Mouse (Mus musculus): Measurements from ENCODE around the gene Taf4. TPM values are rescaled to one million over a fixed set of nuclear protein-coding genes. Genes with fewer than 3 reads are reported as not detected.

Gene Taf4
- polyA plus RNA-seq, 2 experiments = 3.9 to 15.2 TPM

- Histone ChIP-seq H3K36me3 (ENCODE audit: control insufficient read depth, insufficient read depth, low read length) (no peaks in the 10 kb centered on the region), H3K9ac (ENCODE audit: low read depth, low read length, severe bottlenecking) (no peak overlapping the region), H3K27ac (replicated peaks; ENCODE audit: low read depth, low read length) (no peak overlapping the region), H3K27me3 (ENCODE audit: control insufficient read depth, insufficient read depth, low read length) (no peaks in the 10 kb centered on the region), H3K4me3 (replicated peaks; ENCODE audit: low read length) (no peak overlapping the region), H3K4me2 (replicated peaks; ENCODE audit: low read depth, low read length, severe bottlenecking) (no peak overlapping the region), H3K9me3 (ENCODE audit: control insufficient read depth, low read length) (no peaks in the 10 kb centered on the region), H3K4me1 (ENCODE audit: control insufficient read depth, insufficient read depth, low read length) (no peaks in the 10 kb centered on the region)
- DNase-seq (ENCODE audit: low spot score) (no peak), ATAC-seq (ENCODE audit: low FRiP score, low read depth) (no peak)
- 58% methylated on average over 3 of the region's 3 CpGs for WGBS
- no peak for TF ChIP-seq POLR2A (IDR thresholded peaks at IDR 0.05; ENCODE audit: borderline replicate concordance, extremely low read depth, insufficient read depth, insufficient read length)
Observed at GRCm38 (mm10) chr2:179863266-179863665, 113.2 kb downstream of the Taf4 start.

GRCm38 (mm10) chr2:179862676-179863075 lies 113.8 kb downstream of the Taf4 start:
- no peak overlapping the region for H3K27ac ChIP-seq (replicated peaks; ENCODE audit: low read depth, low read length)
- DNase-seq (ENCODE audit: low spot score) (no peak), ATAC-seq (ENCODE audit: low FRiP score, low read depth) (no peak)
- no peaks in the 10 kb centered on the region for H3K4me1 ChIP-seq (ENCODE audit: control insufficient read depth, insufficient read depth, low read length)
- no peaks in the 10 kb centered on the region for H3K27me3 ChIP-seq (ENCODE audit: control insufficient read depth, insufficient read depth, low read length)
- WGBS = 42% methylated on average over 3 of the region's 3 CpGs
- H3K9ac ChIP-seq (ENCODE audit: low read depth, low read length, severe bottlenecking) = no peak overlapping the region
- H3K4me3 ChIP-seq (replicated peaks; ENCODE audit: low read length) = no peak overlapping the region
- no peak for TF ChIP-seq POLR2A (IDR thresholded peaks at IDR 0.05; ENCODE audit: borderline replicate concordance, extremely low read depth, insufficient read depth, insufficient read length)
- no peaks in the 10 kb centered on the region for H3K36me3 ChIP-seq (ENCODE audit: control insufficient read depth, insufficient read depth, low read length)
- H3K4me2 ChIP-seq (replicated peaks; ENCODE audit: low read depth, low read length, severe bottlenecking) = no peak overlapping the region
- no peaks in the 10 kb centered on the region for H3K9me3 ChIP-seq (ENCODE audit: control insufficient read depth, low read length)

Other genes with a start within 250 kb of the Taf4 start
- 69.1 and 75.6 TPM in 2 replicates for gene Lsm14b, start 48.3 kb upstream of the Taf4 start, polyA plus RNA-seq (2012; rRNA removed)
- 7.7 and 7.8 TPM in 2 replicates for gene Lsm14b, start 48.3 kb upstream of the Taf4 start, polyA plus RNA-seq (2014; fragmentation: Nextera tagmentation; extraction: Ambion mirVana)
- 259 and 298 TPM in 2 replicates for gene Psma7, start 65.8 kb upstream of the Taf4 start, polyA plus RNA-seq (2012; rRNA removed)
- gene Psma7, start 65.8 kb upstream of the Taf4 start, polyA plus RNA-seq (2014; fragmentation: Nextera tagmentation; extraction: Ambion mirVana) = 501 and 620 TPM in 2 replicates
- 9.1 and 11.4 TPM in 2 replicates for gene Ss18l1, start 65.9 kb upstream of the Taf4 start, polyA plus RNA-seq (2012; rRNA removed)
- 3.5 and 4.9 TPM in 2 replicates for gene Ss18l1, start 65.9 kb upstream of the Taf4 start, polyA plus RNA-seq (2014; fragmentation: Nextera tagmentation; extraction: Ambion mirVana)
- gene Mtg2, start 93.9 kb upstream of the Taf4 start, polyA plus RNA-seq (2012; rRNA removed) = 28.5 and 29.8 TPM in 2 replicates
- gene Mtg2, start 93.9 kb upstream of the Taf4 start, polyA plus RNA-seq (2014; fragmentation: Nextera tagmentation; extraction: Ambion mirVana) = 22.1 and 24.3 TPM in 2 replicates
- 0.04 and 0.10 TPM in 2 replicates for gene Hrh3, start 127.8 kb upstream of the Taf4 start, polyA plus RNA-seq (2012; rRNA removed)
- gene Hrh3, start 127.8 kb upstream of the Taf4 start, polyA plus RNA-seq (2014; fragmentation: Nextera tagmentation; extraction: Ambion mirVana) = 0.17 TPM in 1 of 2 replicates, not detected in the other
- gene Osbpl2, start 142.7 kb upstream of the Taf4 start, polyA plus RNA-seq (2012; rRNA removed) = 23.2 and 28.6 TPM in 2 replicates
- 42.2 and 42.7 TPM in 2 replicates for gene Osbpl2, start 142.7 kb upstream of the Taf4 start, polyA plus RNA-seq (2014; fragmentation: Nextera tagmentation; extraction: Ambion mirVana)
- 115 and 147 TPM in 2 replicates for gene Adrm1, start 194.8 kb upstream of the Taf4 start, polyA plus RNA-seq (2012; rRNA removed)
- 135 and 147 TPM in 2 replicates for gene Adrm1, start 194.8 kb upstream of the Taf4 start, polyA plus RNA-seq (2014; fragmentation: Nextera tagmentation; extraction: Ambion mirVana)
- 47.3 and 56.7 TPM in 2 replicates for gene Lama5, start 249.2 kb upstream of the Taf4 start, polyA plus RNA-seq (2012; rRNA removed)
- 30.4 and 31.2 TPM in 2 replicates for gene Lama5, start 249.2 kb upstream of the Taf4 start, polyA plus RNA-seq (2014; fragmentation: Nextera tagmentation; extraction: Ambion mirVana)